Mouse (Mus musculus) CH12.LX (cell line): ENCODE measurements at regions not wholly inside any gene's neighbourhood (a gene's known extent, or its start where the extent isn't known, plus 50 kb on each side); places are given as distances from the start of the nearest gene placed in this dataset.
"Not testable (repeated sequence)": the region's sequence is repeated elsewhere in the genome, so short reads cannot be mapped to it uniquely, and the experiment has no call there.

Experiments
- DNase-seq: peaks from one replicate; pipeline ENCODE4 v3.0.0-alpha.2; 2013; ENCODE audit errors: extremely low read depth
- H3K27ac ChIP-seq: 2 replicates; pipeline ENCODE4 v1.5.1; 2012; ENCODE audit warnings: low read depth, mild to moderate bottlenecking, control low read depth, moderate library complexity; ENCODE audit not compliant: insufficient read depth
- H3K27me3 ChIP-seq: replicated peaks from 2 replicates; pipeline ENCODE3; 2012; ENCODE audit warnings: inconsistent platforms
- H3K36me3 ChIP-seq, 2 experiments: replicated peaks in 1 of 2; 2 replicates each; pipeline versions ENCODE3 to v1.6.1; 2012; ENCODE audit warnings: inconsistent platforms in 1 of 2, low read length in 1 of 2, mild to moderate bottlenecking in 1 of 2, mixed read lengths in 1 of 2, moderate library complexity in 1 of 2; ENCODE audit not compliant: control insufficient read depth in 1 of 2, insufficient read depth in 1 of 2
- H3K4me1 ChIP-seq, 2 experiments: 2 replicates each; pipeline ENCODE4 v1.6.1; 2012; ENCODE audit warnings: inconsistent platforms in 1 of 2, moderate library complexity in 1 of 2; ENCODE audit not compliant: insufficient read depth in 2 of 2, control insufficient read depth in 1 of 2
- H3K4me2 ChIP-seq: 2 replicates; pipeline ENCODE4 v1.6.1; 2012; ENCODE audit warnings: low read depth, mild to moderate bottlenecking, control low read depth; ENCODE audit not compliant: poor library complexity, insufficient read depth, severe bottlenecking
- H3K4me3 ChIP-seq, 3 experiments: fragments of 150-350 bp in 1 of 3; sonication (generic) in 1 of 3; replicated peaks in 1 of 3; 2 replicates each; pipeline versions ENCODE3 to v1.5.1; 2011 to 2012; ENCODE audit warnings: low read depth in 2 of 3, low read length in 2 of 3, mild to moderate bottlenecking in 2 of 3, moderate library complexity in 2 of 3, control low read depth in 1 of 3, improper control_type of control experiment in 1 of 3, inconsistent platforms in 1 of 3, mixed read lengths in 1 of 3; ENCODE audit not compliant: poor library complexity in 1 of 3
- H3K79me2 ChIP-seq: replicated peaks from 2 replicates; pipeline ENCODE4 v1.6.1; 2012; ENCODE audit warnings: mild to moderate bottlenecking, moderate library complexity; ENCODE audit not compliant: control insufficient read depth, poor library complexity, insufficient read depth, severe bottlenecking; ENCODE audit errors: extremely low read depth
- H3K9ac ChIP-seq: 2 replicates; pipeline ENCODE4 v1.6.1; 2012; ENCODE audit warnings: low read depth, mild to moderate bottlenecking, control low read depth, moderate library complexity; ENCODE audit not compliant: insufficient read depth
- H3K9me3 ChIP-seq: replicated peaks from 2 replicates; pipeline ENCODE3; 2012; ENCODE audit warnings: low read length, inconsistent platforms, mixed read lengths
- CTCF ChIP-seq, 2 experiments: IDR thresholded peaks in 1 of 2; conservative IDR thresholded peaks in 1 of 2; 2 replicates each; pipeline ENCODE4 v1.5.1; 2011 to 2012; ENCODE audit warnings: low read depth in 2 of 2, low read length in 2 of 2, improper control_type of control experiment in 1 of 2, inconsistent platforms in 1 of 2, mild to moderate bottlenecking in 1 of 2, moderate library complexity in 1 of 2
- JUN ChIP-seq: IDR thresholded peaks from 2 replicates; pipeline ENCODE4 v1.6.1; 2011; ENCODE audit warnings: low read depth, mild to moderate bottlenecking, low read length, improper control_type of control experiment, moderate library complexity; ENCODE audit not compliant: insufficient read depth
- MAX ChIP-seq: IDR thresholded peaks from 2 replicates; pipeline ENCODE4 v1.6.1; 2011; ENCODE audit warnings: low read length, improper control_type of control experiment
- MXI1 ChIP-seq: IDR thresholded peaks from 2 replicates; pipeline ENCODE4 v1.6.1; 2011; ENCODE audit warnings: mild to moderate bottlenecking, low read depth, low read length, improper control_type of control experiment
- MYC ChIP-seq: IDR thresholded peaks from 2 replicates; pipeline ENCODE4 v1.6.1; 2011; ENCODE audit warnings: low read depth, mild to moderate bottlenecking, improper control_type of control experiment, low read length
- RAD21 ChIP-seq: IDR thresholded peaks from 2 replicates; pipeline ENCODE4 v1.6.1; 2011; ENCODE audit warnings: low read depth, mild to moderate bottlenecking, low read length, improper control_type of control experiment, moderate library complexity
- SMC3 ChIP-seq: IDR thresholded peaks from 2 replicates; pipeline ENCODE4 v1.6.1; 2011; ENCODE audit warnings: low read depth, low read length, improper control_type of control experiment
- dilution Hi-C: fragments of 300-500 bp; cut with MboI; formaldehyde crosslinking; loops from 2 replicates; pipeline ENCODE4 v1.14.3; 2020; ENCODE audit warnings: low sequenced_read_pairs; ENCODE audit not compliant: extremely low pct_unique_long_range_greater_than_20kb, extremely low pct_ligation_motif_present
- in situ Hi-C: fragments of 300-500 bp; cut with MboI; formaldehyde crosslinking; loops from 3 replicates; pipeline ENCODE4 v1.14.3; 2019; ENCODE audit warnings: low sequenced_read_pairs, low pct_ligation_motif_present, low pct_unique_long_range_greater_than_20kb, mixed read lengths

DNA sequence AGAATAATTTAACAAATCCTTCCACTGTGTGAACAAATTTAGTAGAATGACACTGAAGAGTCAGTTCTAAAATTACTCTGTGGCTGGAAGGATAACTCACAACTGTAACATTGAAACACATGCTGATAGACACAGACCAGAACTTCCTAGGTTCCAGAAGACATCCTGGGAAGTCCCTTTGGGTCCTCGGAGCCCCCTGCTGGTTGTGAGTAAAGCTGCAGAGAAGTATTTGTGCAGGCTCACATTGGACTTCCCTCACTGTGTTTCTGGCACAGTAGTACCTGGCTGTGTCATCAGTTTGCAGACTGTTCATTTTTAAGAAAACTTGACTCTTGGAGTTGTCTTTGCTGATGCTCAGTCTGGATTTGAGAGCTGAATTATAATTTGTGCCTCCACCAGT lies 225.9 kb downstream of the Adam6a start:
- dilution Hi-C loops (no loop called here), in situ Hi-C loops (no loop called here)
- no peak overlapping the region for H3K4me2 ChIP-seq
- no peaks in the 10 kb centered on the region for H3K27me3 ChIP-seq
- H3K9me3 ChIP-seq, result no peaks in the 10 kb centered on the region
- H3K4me1 ChIP-seq, result no peaks in the 10 kb centered on the region
- peak; percentile 22 for DNase-seq
- H3K4me3 ChIP-seq, result no peak overlapping the region
- no peaks in the 10 kb centered on the region for H3K36me3 ChIP-seq
- no peak for TF ChIP-seq JUN
- peak in 1 of 2 experiments; percentile 53; a peak in 2 of 4 replicates for TF ChIP-seq CTCF (conservative IDR thresholded peaks at IDR 0.05 in 1 of 2, IDR thresholded peaks at IDR 0.05 in 1 of 2; ENCODE audit: low read depth in 2 of 2, low read length in 2 of 2)
- no peaks in the 10 kb centered on the region for H3K79me2 ChIP-seq
- H3K27ac ChIP-seq, result no peak overlapping the region
- no peak overlapping the region for H3K9ac ChIP-seq

DNA sequence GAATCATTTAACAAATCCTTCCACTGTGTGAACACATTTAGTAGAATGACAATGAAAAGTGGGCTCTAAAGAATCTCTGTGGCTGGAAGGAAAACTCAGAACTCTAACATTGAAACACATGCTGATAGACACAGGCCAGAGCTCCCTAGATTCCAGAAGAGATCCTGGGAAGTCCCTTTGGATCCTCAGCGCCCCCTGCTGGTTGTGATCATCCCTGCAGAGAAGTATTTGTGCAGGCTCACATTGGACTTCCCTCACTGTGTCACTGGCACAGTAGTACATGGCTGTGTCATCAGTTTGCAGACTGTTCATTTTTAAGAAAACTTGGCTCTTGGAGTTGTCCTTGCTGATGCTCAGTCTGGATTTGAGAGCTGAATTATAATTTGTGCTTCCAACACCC lies 252.2 kb downstream of the Adam6a start:
- DNase-seq, result peak; percentile 8
- H3K4me1 ChIP-seq, in situ Hi-C loops, H3K4me2 ChIP-seq, H3K9ac ChIP-seq, H3K36me3 ChIP-seq, H3K27me3 ChIP-seq, H3K79me2 ChIP-seq, H3K27ac ChIP-seq, dilution Hi-C loops, H3K4me3 ChIP-seq, H3K9me3 ChIP-seq: not testable (repeated sequence)
- TF ChIP-seq CTCF (conservative IDR thresholded peaks at IDR 0.05 in 1 of 2, IDR thresholded peaks at IDR 0.05 in 1 of 2; ENCODE audit: low read depth in 2 of 2, low read length in 2 of 2), result peak in 1 of 2 experiments; percentile 45; a peak in 2 of 4 replicates

DNA sequence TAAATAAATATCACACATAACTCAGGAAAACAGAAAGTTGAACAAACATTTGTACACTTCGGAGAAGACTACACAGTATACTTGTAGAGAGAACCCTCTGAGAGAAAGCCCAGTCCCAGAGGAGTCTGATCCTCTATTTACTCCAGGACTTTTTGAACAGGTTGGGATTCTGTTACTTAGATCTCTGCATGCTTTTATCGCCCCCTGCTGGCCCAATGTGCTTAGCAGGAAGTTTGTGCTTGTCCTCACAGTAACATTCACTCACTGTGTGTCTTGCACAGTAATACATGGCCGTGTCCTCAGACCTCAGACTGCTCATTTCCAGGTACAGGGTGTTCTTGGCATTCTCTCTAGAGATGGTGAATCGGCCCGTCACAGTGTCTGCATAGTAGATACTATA lies 282.7 kb downstream of the Adam6a start:
- no peaks in the 10 kb centered on the region for H3K4me1 ChIP-seq
- no peaks in the 10 kb centered on the region for H3K79me2 ChIP-seq
- no peak overlapping the region for H3K27ac ChIP-seq
- peak; percentile 34 to 57; a peak in 3 of 4 replicates for TF ChIP-seq CTCF (conservative IDR thresholded peaks at IDR 0.05 in 1 of 2, IDR thresholded peaks at IDR 0.05 in 1 of 2; ENCODE audit: low read depth in 2 of 2, low read length in 2 of 2)
- no peak for TF ChIP-seq MYC
- dilution Hi-C loops, result no loop called here
- no peak overlapping the region for H3K9ac ChIP-seq
- H3K9me3 ChIP-seq, result no peaks in the 10 kb centered on the region
- H3K4me2 ChIP-seq, result no peak overlapping the region
- no peak overlapping the region for H3K4me3 ChIP-seq
- in situ Hi-C loops, result no loop called here
- peak; percentile 31 for DNase-seq
- H3K36me3 ChIP-seq, result no peaks in the 10 kb centered on the region
- peaks cover 7% of the 10 kb centered on the region for H3K27me3 ChIP-seq

DNA sequence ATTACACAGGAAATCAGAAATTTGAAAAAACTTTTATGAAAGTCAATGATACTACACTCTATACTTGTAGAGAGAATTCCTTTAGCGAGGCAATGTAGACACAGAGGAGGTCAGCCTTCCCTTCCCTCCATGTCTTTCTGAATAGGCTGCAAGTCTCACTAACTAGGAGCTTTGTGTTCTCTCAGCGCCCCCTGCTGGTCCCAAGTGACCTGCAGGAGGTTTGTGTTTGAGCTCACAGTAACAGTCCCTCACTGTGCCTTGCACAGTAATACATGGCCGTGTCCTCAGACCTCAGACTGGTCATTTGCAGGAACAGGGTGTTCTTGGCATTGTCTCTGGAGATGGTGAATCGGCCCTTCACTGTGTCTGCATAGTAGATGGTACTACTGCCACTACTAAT lies 315.2 kb downstream of the Adam6a start:
- Histone ChIP-seq H3K4me1 (no peaks in the 10 kb centered on the region), H3K79me2 (no peaks in the 10 kb centered on the region), H3K9ac (no peak overlapping the region), H3K4me2 (no peak overlapping the region), H3K27me3 (peaks cover 1% of the 10 kb centered on the region), H3K27ac (no peak overlapping the region), H3K4me3 (no peak overlapping the region), H3K9me3 (no peaks in the 10 kb centered on the region), H3K36me3 (no peaks in the 10 kb centered on the region)
- TF ChIP-seq RAD21, result peak; percentile 33
- TF ChIP-seq SMC3, result peak; percentile 27
- TF ChIP-seq MAX, result no peak
- TF ChIP-seq CTCF (conservative IDR thresholded peaks at IDR 0.05 in 1 of 2, IDR thresholded peaks at IDR 0.05 in 1 of 2; ENCODE audit: low read depth in 2 of 2, low read length in 2 of 2), result peak; percentile 44 to 64; a peak in 3 of 4 replicates
- TF ChIP-seq MXI1, result no peak
- dilution Hi-C loops, result no loop called here
- peak; percentile 49 for DNase-seq
- in situ Hi-C loops, result no loop called here
